Mouse (Mus musculus) neural tube, embryonic 11.5 days (tissue): ENCODE measurements at regions not wholly inside any gene's neighbourhood (a gene's known extent, or its start where the extent isn't known, plus 50 kb on each side); places are given as distances from the start of the nearest gene placed in this dataset.
A peak's percentile ranks its signal among the peaks of the same experiment; 100 is the strongest.

ENCODE experiments used
- ATAC-seq: fragments of 200-750 bp; cut with Nextera tagmentation; 2 replicates; pipeline ENCODE4 v1.8.0; 2017; ENCODE audit warnings: moderate number of reproducible peaks, mild to moderate bottlenecking, moderate TSS enrichment, moderate library complexity; ENCODE audit not compliant: insufficient read depth, low FRiP score, low TSS enrichment
- DNase-seq: peaks from one replicate; pipeline ENCODE4 v3.0.0-alpha.2; 2015; ENCODE audit warnings: low spot score
- H3K27ac ChIP-seq: fragments of 300-500 bp; sonication (generic); 2 replicates; pipeline ENCODE4 v1.5.1; 2014; ENCODE audit warnings: low read depth, mild to moderate bottlenecking, low read length
- H3K27me3 ChIP-seq: fragments of 300-500 bp; sonication (generic); 2 replicates; pipeline ENCODE4 v1.6.1; 2014; ENCODE audit warnings: mild to moderate bottlenecking, low read length, mixed read lengths; ENCODE audit not compliant: control insufficient read depth, insufficient read depth
- H3K36me3 ChIP-seq: fragments of 300-500 bp; sonication (generic); 2 replicates; pipeline ENCODE4 v1.6.1; 2014; ENCODE audit warnings: mild to moderate bottlenecking, low read length, moderate library complexity, mixed read lengths; ENCODE audit not compliant: control insufficient read depth, insufficient read depth
- H3K4me1 ChIP-seq: fragments of 300-500 bp; sonication (generic); 2 replicates; pipeline ENCODE4 v1.6.1; 2014; ENCODE audit warnings: low read length, mixed read lengths; ENCODE audit not compliant: control insufficient read depth, insufficient read depth
- H3K4me2 ChIP-seq: fragments of 300-500 bp; sonication (generic); 2 replicates; pipeline ENCODE4 v1.6.1; 2014; ENCODE audit warnings: low read depth, mild to moderate bottlenecking, moderate library complexity
- H3K4me3 ChIP-seq: fragments of 300-500 bp; sonication (generic); 2 replicates; pipeline ENCODE4 v1.5.1; 2014; ENCODE audit warnings: low read depth, low read length
- H3K9ac ChIP-seq: fragments of 300-500 bp; sonication (generic); 2 replicates; pipeline ENCODE4 v1.6.1; 2014; ENCODE audit warnings: mild to moderate bottlenecking, low read length
- H3K9me3 ChIP-seq: fragments of 300-500 bp; sonication (generic); 2 replicates; pipeline ENCODE4 v1.6.1; 2016; ENCODE audit warnings: low read length; ENCODE audit not compliant: control insufficient read depth
- WGBS: fragments of 180-500 bp; shearing (Covaris S2); extraction: QIAGEN DNeasy Blood & Tissue Kit; methylation state at CpG from one replicate; pipeline ENCODE4 v1.1.7; 2014; 5-methylcytosine and 5-hydroxymethylcytosine counted together

DNA sequence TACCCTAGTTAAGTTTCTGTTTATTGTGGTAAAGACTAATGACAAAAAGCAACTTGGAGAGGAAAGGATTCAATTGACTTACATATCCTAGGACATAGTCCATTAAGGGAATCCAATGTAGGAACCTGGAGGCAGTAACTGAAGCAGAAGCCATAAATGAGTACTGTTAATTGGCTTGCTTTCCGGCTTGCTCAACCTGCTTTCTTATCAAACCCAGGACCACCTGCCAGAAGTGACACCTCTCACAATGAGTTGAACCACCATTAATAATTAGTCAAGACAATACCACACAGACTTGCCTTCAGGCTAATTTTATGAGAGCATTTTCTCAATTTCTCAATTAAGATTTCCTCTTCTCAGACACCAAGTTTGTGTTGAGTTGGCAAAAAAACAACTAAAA is 148.8 kb downstream of the Ccser2 start:
- no peaks in the 10 kb centered on the region for H3K27me3 ChIP-seq
- H3K9ac ChIP-seq, result no peak overlapping the region
- no peaks in the 10 kb centered on the region for H3K36me3 ChIP-seq
- no peak overlapping the region for H3K4me3 ChIP-seq
- ATAC-seq (no peak), DNase-seq (no peak)
- no peaks in the 10 kb centered on the region for H3K4me1 ChIP-seq
- H3K27ac ChIP-seq, result no peak overlapping the region
- 48% methylated on average over 1 of the region's 1 CpGs for WGBS
- H3K4me2 ChIP-seq, result no peak overlapping the region
- H3K9me3 ChIP-seq, result no peaks in the 10 kb centered on the region

DNA sequence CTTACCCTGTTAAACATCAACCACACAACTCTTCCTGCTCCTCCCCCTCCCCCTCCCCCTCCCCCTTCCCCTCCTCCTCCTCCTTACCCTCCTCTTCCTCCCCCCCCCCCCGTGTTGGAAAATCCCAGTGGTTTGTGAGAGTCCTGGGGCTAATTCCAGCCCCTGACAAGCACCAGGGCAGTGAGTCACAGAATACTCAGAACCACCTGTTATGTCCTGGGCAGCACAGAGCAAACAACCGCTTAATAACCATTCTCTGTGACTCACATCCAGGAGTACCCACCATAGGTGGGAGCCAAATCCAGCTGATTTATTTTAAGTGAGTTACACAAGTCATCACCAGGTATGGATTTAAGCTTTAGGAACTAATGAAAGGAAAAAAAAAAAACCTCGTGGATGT is 166.2 kb downstream of the Ccser2 start:
- no peak overlapping the region for H3K9ac ChIP-seq
- H3K4me1 ChIP-seq, result no peaks in the 10 kb centered on the region
- no peak overlapping the region for H3K4me2 ChIP-seq
- no peak for ATAC-seq
- no peaks in the 10 kb centered on the region for H3K36me3 ChIP-seq
- H3K9me3 ChIP-seq, result no peaks in the 10 kb centered on the region
- 86% methylated on average over 2 of the region's 3 CpGs for WGBS
- H3K27me3 ChIP-seq, result no peaks in the 10 kb centered on the region
- DNase-seq, result no peak
- H3K4me3 ChIP-seq, result no peak overlapping the region
- H3K27ac ChIP-seq, result no peak overlapping the region

DNA sequence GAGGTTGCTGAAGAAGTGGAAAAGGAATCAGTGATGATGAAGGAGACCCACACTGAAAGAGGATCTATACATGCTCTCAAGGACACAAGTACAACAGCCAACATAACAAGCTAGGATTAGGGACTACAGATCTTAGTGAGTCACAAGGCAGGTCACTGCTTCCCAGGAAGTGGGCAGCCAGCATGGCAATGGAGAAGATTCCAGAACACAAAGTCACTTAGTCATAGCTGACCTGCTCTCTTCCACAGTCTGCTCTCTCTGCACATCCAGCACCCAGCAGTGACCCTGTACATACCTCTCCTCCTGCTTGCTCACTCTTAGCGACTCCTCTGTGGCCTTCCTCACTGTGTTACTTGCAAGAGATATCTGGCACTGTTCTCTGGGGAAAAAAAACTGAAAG is 168.8 kb downstream of the Ccser2 start:
- whole genome bisulfite sequencing, result 86% methylated on average over 1 of the region's 1 CpGs
- H3K4me2 ChIP-seq, result no peak overlapping the region
- DNase-seq, result no peak
- H3K36me3 ChIP-seq, result no peaks in the 10 kb centered on the region
- H3K9me3 ChIP-seq, result no peaks in the 10 kb centered on the region
- no peak overlapping the region for H3K9ac ChIP-seq
- no peak overlapping the region for H3K4me3 ChIP-seq
- H3K27ac ChIP-seq, result no peak overlapping the region
- ATAC-seq, result no peak
- no peaks in the 10 kb centered on the region for H3K27me3 ChIP-seq
- no peaks in the 10 kb centered on the region for H3K4me1 ChIP-seq

DNA sequence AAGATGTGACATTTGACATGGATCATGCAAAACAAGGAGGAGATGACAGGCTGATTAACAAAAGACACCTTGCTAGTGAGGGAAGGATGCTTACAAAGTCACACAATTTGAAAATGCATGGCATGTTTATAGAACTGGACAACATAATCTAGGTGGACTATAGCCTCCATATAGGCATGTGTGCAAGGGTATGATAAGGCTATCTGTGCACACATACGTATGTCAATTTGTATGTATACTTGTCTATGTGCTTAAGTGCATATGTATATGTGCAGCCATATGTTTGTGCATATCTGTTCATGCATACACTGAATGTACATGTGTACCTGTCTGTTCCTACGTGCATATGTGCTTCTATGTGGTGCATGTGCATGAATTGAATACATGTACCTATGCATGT is 186.7 kb downstream of the Ccser2 start:
- ATAC-seq (no peak), DNase-seq (no peak)
- Histone ChIP-seq H3K4me1 (no peaks in the 10 kb centered on the region), H3K4me3 (no peak overlapping the region), H3K9me3 (no peaks in the 10 kb centered on the region), H3K27ac (no peak overlapping the region), H3K27me3 (no peaks in the 10 kb centered on the region), H3K36me3 (no peaks in the 10 kb centered on the region), H3K4me2 (no peak overlapping the region), H3K9ac (no peak overlapping the region)
- 95% methylated on average over 2 of the region's 2 CpGs for WGBS

DNA sequence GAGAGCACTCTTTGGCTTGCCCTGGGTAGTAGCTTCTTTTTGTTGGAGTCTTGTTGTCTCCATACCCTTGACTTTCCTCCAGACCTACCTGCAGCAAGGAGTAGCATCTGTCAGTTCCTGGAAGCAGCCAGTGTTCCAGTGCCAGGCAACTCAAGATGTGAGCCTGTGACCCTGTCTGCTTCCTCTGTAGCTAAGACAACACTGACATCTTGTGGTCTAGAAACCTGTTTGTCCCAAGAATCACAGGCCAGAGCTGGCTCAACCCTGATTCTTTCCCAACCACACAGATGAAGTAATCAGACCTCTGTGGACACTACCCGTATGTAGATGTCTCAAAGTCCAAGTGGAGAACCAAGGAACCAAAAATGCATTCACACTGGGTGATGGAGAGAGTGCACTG is 189.6 kb downstream of the Ccser2 start:
- Histone ChIP-seq H3K9ac (no peak overlapping the region), H3K27me3 (no peaks in the 10 kb centered on the region), H3K4me2 (no peak overlapping the region), H3K4me1 (no peaks in the 10 kb centered on the region), H3K9me3 (no peaks in the 10 kb centered on the region), H3K36me3 (no peaks in the 10 kb centered on the region), H3K4me3 (no peak overlapping the region), H3K27ac (no peak overlapping the region)
- DNase-seq, result peak; percentile 12
- peak; percentile 35; the same call in 1 of the 2 replicates for ATAC-seq
- 75% methylated on average over 1 of the region's 1 CpGs for WGBS

DNA sequence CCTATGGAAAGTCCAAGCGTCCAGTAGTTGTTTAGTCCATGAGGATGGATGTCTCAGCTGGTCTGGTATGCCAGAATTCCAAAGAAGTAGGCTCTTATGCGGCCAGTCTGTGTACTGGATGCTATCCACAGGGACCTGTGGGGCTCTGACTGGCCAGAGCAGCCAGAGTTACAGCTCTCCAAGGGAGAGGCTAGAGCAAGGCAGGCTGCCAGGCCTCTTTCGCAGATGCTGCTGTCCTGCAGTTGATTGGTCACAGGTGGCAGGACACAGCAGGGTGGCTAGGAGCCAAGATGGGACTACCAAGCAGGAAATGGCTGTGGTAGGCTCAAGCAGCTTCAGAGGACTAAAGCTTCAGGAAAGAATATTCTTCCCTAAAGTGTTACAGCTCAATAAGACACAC is 194.2 kb downstream of the Ccser2 start:
- ATAC-seq (no peak), DNase-seq (no peak)
- no peak overlapping the region for H3K27ac ChIP-seq
- H3K36me3 ChIP-seq, result no peaks in the 10 kb centered on the region
- no peaks in the 10 kb centered on the region for H3K4me1 ChIP-seq
- H3K9ac ChIP-seq, result no peak overlapping the region
- no peaks in the 10 kb centered on the region for H3K9me3 ChIP-seq
- WGBS, result 71% methylated on average over 3 of the region's 3 CpGs
- H3K27me3 ChIP-seq, result no peaks in the 10 kb centered on the region
- H3K4me2 ChIP-seq, result no peak overlapping the region
- no peak overlapping the region for H3K4me3 ChIP-seq

DNA sequence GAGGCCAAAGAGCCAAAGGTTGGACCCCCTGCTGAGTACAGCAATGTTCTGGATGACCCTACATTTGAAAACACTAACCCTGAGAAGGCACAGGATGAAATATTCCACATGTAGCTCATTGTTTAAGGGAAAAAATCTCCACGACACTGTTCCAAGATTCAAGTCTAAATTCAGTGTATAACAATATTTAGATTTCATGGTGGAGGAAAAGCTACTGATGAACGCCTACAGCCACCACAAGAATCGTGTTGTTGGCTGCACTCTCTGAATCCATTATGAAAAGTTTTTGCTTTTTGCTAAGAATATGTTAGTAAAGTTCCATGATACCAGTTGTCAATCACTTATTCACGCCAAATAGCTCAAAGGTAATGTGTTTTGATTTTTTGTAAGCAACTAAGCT is 204.2 kb downstream of the Ccser2 start:
- Histone ChIP-seq H3K36me3 (no peaks in the 10 kb centered on the region), H3K4me2 (no peak overlapping the region), H3K27me3 (no peaks in the 10 kb centered on the region), H3K27ac (no peak overlapping the region), H3K9ac (no peak overlapping the region), H3K4me3 (no peak overlapping the region), H3K9me3 (no peaks in the 10 kb centered on the region), H3K4me1 (no peaks in the 10 kb centered on the region)
- WGBS, result 84% methylated on average over 4 of the region's 4 CpGs
- ATAC-seq (no peak), DNase-seq (no peak)

DNA sequence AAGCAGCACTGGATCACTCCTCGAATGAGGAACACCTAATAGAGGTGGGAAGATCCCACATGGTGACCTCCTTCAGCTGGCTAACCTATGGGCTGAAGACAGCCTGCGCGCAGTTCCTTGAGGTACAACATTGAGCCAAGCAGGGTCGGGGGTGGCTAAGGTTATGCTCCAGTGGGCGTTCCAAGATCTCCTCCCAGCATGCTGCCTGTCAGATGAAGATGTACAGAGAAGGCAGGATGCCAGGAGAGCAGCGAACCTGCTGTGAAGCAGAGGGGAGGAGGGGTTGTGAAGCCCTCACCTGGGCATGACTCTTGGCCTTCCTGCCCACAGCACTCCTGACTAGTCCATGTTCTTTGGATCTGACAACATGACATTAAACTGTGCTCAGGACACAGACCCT is 212.5 kb downstream of the Ccser2 start:
- no peaks in the 10 kb centered on the region for H3K27me3 ChIP-seq
- no peak overlapping the region for H3K4me2 ChIP-seq
- no peak overlapping the region for H3K9ac ChIP-seq
- ATAC-seq (no peak), DNase-seq (no peak)
- no peak overlapping the region for H3K4me3 ChIP-seq
- no peaks in the 10 kb centered on the region for H3K36me3 ChIP-seq
- no peak overlapping the region for H3K27ac ChIP-seq
- no peaks in the 10 kb centered on the region for H3K9me3 ChIP-seq
- WGBS, result 81% methylated on average over 6 of the region's 6 CpGs
- H3K4me1 ChIP-seq, result no peaks in the 10 kb centered on the region

DNA sequence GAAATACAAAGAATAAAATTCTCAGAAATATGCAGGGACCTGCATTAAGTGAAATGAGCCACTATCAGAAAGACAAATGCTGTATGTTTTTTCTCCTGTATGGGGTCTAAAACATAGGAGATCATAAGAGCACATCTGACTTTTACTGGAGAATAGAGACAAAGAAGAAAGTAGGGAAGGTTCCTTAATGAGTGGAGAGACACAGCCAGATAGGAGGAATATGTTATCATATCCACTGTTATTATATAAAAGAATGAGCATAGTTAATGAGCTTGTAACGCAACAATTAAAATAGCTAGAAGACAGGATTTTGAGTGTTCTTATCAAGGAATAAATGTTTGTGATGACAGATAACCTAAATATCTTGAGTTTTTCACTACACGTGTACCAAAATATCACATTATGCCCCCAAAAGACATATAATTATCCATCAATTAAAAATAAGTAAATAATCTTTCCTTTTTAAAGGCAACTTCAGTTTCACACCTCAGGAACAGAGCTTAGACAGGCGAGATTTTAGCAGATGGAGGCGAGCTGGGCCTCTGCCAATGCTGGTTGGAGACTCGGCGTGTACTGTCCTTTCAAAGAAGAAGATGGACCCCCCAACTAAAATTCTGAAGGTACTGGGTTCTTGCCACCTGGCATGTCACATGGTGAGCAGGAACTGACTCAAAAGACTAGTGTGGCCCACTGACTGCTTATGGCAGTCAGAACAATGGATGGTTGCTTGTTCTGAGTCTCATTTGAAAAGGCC is 220.3 kb downstream of the Ccser2 start:
- DNase-seq, result no peak

More for the DNA sequence above, 220.3 kb downstream of the Ccser2 start:
- H3K27me3 ChIP-seq, result no peaks in the 10 kb centered on the region
- no peaks in the 10 kb centered on the region for H3K36me3 ChIP-seq
- WGBS, result 87% methylated on average over 6 of the region's 6 CpGs
- H3K9me3 ChIP-seq, result no peaks in the 10 kb centered on the region
- no peak overlapping the region for H3K4me3 ChIP-seq
- H3K27ac ChIP-seq, result no peak overlapping the region
- ATAC-seq, result no peak
- no peaks in the 10 kb centered on the region for H3K4me1 ChIP-seq
- H3K4me2 ChIP-seq, result no peak overlapping the region
- H3K9ac ChIP-seq, result no peak overlapping the region
